Mouse (Mus musculus): ENCODE measurements around the gene Rdx.

The Rdx gene

GRCm38 (mm10) chr9:52047129-52047820 is at the start of gene Rdx:
TSS of gene Rdx (plus strand) at chr9:52047173.
- no peak for DNase-seq (ENCODE audit: low read depth, low spot score)

GRCm38 (mm10) chr9:52003501-52003900 is 43.5 kb upstream of the Rdx start:
- DNase-seq (ENCODE audit: low read depth, low spot score), result no peak

GRCm38 (mm10) chr9:52007341-52007740 is 39.6 kb upstream of the Rdx start:
- no peak for DNase-seq (ENCODE audit: low read depth, low spot score)

- DNase-seq (ENCODE audit: low read depth, low spot score), result no peak
Measured at GRCm38 (mm10) chr9:52008511-52008910, 38.5 kb upstream of the Rdx start.

- no peak for DNase-seq (ENCODE audit: low read depth, low spot score)
Measured at GRCm38 (mm10) chr9:52012311-52012710, 34.7 kb upstream of the Rdx start.

GRCm38 (mm10) chr9:52012781-52013436 is 34.1 kb upstream of the Rdx start:
- DNase-seq (ENCODE audit: low read depth, low spot score), result no peak

- DNase-seq (ENCODE audit: low read depth, low spot score), result no peak
Measured at GRCm38 (mm10) chr9:52013900-52014455, 33.0 kb upstream of the Rdx start.

GRCm38 (mm10) chr9:52017091-52017490 is 29.9 kb upstream of the Rdx start:
- DNase-seq (ENCODE audit: low read depth, low spot score), result no peak

- no peak for DNase-seq (ENCODE audit: low read depth, low spot score)
Measured at GRCm38 (mm10) chr9:52017824-52018223, 29.1 kb upstream of the Rdx start.

- DNase-seq (ENCODE audit: low read depth, low spot score), result no peak
Measured at GRCm38 (mm10) chr9:52018505-52018904, 28.5 kb upstream of the Rdx start.

- DNase-seq (ENCODE audit: low read depth, low spot score), result no peak
Measured at GRCm38 (mm10) chr9:52027257-52028020, 19.5 kb upstream of the Rdx start.

GRCm38 (mm10) chr9:52028521-52029405 is 18.2 kb upstream of the Rdx start:
- DNase-seq (ENCODE audit: low read depth, low spot score), result no peak

GRCm38 (mm10) chr9:52031501-52031900 is 15.5 kb upstream of the Rdx start:
- no peak for DNase-seq (ENCODE audit: low read depth, low spot score)

GRCm38 (mm10) chr9:52037493-52037892 is 9.5 kb upstream of the Rdx start:
- DNase-seq (ENCODE audit: low read depth, low spot score), result no peak

GRCm38 (mm10) chr9:52041657-52042056 is 5.3 kb upstream of the Rdx start:
- no peak for DNase-seq (ENCODE audit: low read depth, low spot score)

GRCm38 (mm10) chr9:52046686-52047085 is 287 bp upstream of the Rdx start:
- no peak for DNase-seq (ENCODE audit: low read depth, low spot score)

GRCm38 (mm10) chr9:52047821-52048649 is 1.1 kb downstream of the Rdx start:
- peak; percentile 56 for DNase-seq (ENCODE audit: low read depth, low spot score)

GRCm38 (mm10) chr9:52048650-52049081 is 1.7 kb downstream of the Rdx start:
- DNase-seq (ENCODE audit: low read depth, low spot score), result peak; percentile 23

GRCm38 (mm10) chr9:52049605-52050004 is 2.6 kb downstream of the Rdx start:
- no peak for DNase-seq (ENCODE audit: low read depth, low spot score)

GRCm38 (mm10) chr9:52050361-52050760 is 3.4 kb downstream of the Rdx start:
- DNase-seq (ENCODE audit: low read depth, low spot score), result no peak
